Mouse (Mus musculus): ENCODE results near the gene Cbx7.

GRCm38 (mm10) chr15:79927637-79928122, 43.2 kb downstream of the Cbx7 start:
- TF ChIP-seq CTCF (IDR thresholded peaks at IDR 0.05; ENCODE audit: extremely low read depth, insufficient read depth, insufficient read length, insufficient replicate concordance): no peak
- peak; percentile 67; the same call in 1 of the 2 replicates for TF ChIP-seq POLR2A (IDR thresholded peaks at IDR 0.05; ENCODE audit: low read depth, low read length)

All from spleen, adult 2 months (tissue).